Mouse (Mus musculus): ENCODE results near the gene St8sia1. TPM values are rescaled to one million over a fixed set of nuclear protein-coding genes. Genes with fewer than 3 reads are reported as not detected.
A peak's percentile ranks its signal among the peaks of the same experiment; 100 is the strongest.

Gene St8sia1
- polyA plus RNA-seq, 1 experiment from 2014 or later, result 2.7 TPM

- Histone ChIP-seq H3K4me1 (ENCODE audit: control insufficient read depth, insufficient read depth, low read length) (no peaks in the 10 kb centered on the region), H3K4me2 (ENCODE audit: low read depth, low read length) (no peak overlapping the region), H3K27me3 (ENCODE audit: control insufficient read depth, insufficient read depth, low read length) (no peaks in the 10 kb centered on the region), H3K9me3 (replicated peaks; ENCODE audit: control insufficient read depth, low read length) (no peaks in the 10 kb centered on the region), H3K36me3 (replicated peaks; ENCODE audit: control insufficient read depth, insufficient read depth, low read depth, low read length) (no peaks in the 10 kb centered on the region), H3K27ac (replicated peaks; ENCODE audit: low read depth, low read length) (no peak overlapping the region), H3K4me3 (ENCODE audit: low read depth, low read length) (no peak overlapping the region), H3K9ac (replicated peaks; ENCODE audit: low read length) (no peak overlapping the region)
- no peak for ATAC-seq (replicated peaks; ENCODE audit: insufficient number of reproducible peaks, low FRiP score, low TSS enrichment, low read depth)
- WGBS, result 91% methylated on average over 1 of the region's 1 CpGs
- no peak for DNase-seq (ENCODE audit: low spot score)
Observed at GRCm38 (mm10) chr6:142967407-142967806, 3.2 kb upstream of the St8sia1 start.

- Histone ChIP-seq H3K4me2 (ENCODE audit: low read depth, low read length) (peak overlapping the region; percentile 91), H3K27me3 (ENCODE audit: control insufficient read depth, insufficient read depth, low read length) (no peaks in the 10 kb centered on the region), H3K4me3 (ENCODE audit: low read depth, low read length) (peak overlapping the region; percentile 64), H3K4me1 (ENCODE audit: control insufficient read depth, insufficient read depth, low read length) (no peaks in the 10 kb centered on the region), H3K36me3 (replicated peaks; ENCODE audit: control insufficient read depth, insufficient read depth, low read depth, low read length) (no peaks in the 10 kb centered on the region), H3K9me3 (replicated peaks; ENCODE audit: control insufficient read depth, low read length) (no peaks in the 10 kb centered on the region), H3K9ac (replicated peaks; ENCODE audit: low read length) (peak overlapping the region; percentile 74), H3K27ac (replicated peaks; ENCODE audit: low read depth, low read length) (peak overlapping the region; percentile 47; the same call in 1 of the 2 replicates)
- peak; percentile 90 for DNase-seq (ENCODE audit: low spot score)
- WGBS, result under 1% methylated on average over 39 of the region's 39 CpGs
- ATAC-seq (replicated peaks; ENCODE audit: insufficient number of reproducible peaks, low FRiP score, low TSS enrichment, low read depth), result peak; percentile 90
Observed at GRCm38 (mm10) chr6:142964531-142965385, 506 bp upstream of the St8sia1 start.

- no peak overlapping the region for H3K27ac ChIP-seq (replicated peaks; ENCODE audit: low read depth, low read length)
- H3K4me3 ChIP-seq (ENCODE audit: low read depth, low read length), result peak overlapping the region; percentile 64
- ATAC-seq (replicated peaks; ENCODE audit: insufficient number of reproducible peaks, low FRiP score, low TSS enrichment, low read depth), result peak; percentile 20; the same call in 1 of the 2 replicates
- no peaks in the 10 kb centered on the region for H3K36me3 ChIP-seq (replicated peaks; ENCODE audit: control insufficient read depth, insufficient read depth, low read depth, low read length)
- no peaks in the 10 kb centered on the region for H3K4me1 ChIP-seq (ENCODE audit: control insufficient read depth, insufficient read depth, low read length)
- peak overlapping the region; percentile 91 for H3K4me2 ChIP-seq (ENCODE audit: low read depth, low read length)
- no peak for DNase-seq (ENCODE audit: low spot score)
- no peaks in the 10 kb centered on the region for H3K9me3 ChIP-seq (replicated peaks; ENCODE audit: control insufficient read depth, low read length)
- H3K27me3 ChIP-seq (ENCODE audit: control insufficient read depth, insufficient read depth, low read length), result no peaks in the 10 kb centered on the region
- H3K9ac ChIP-seq (replicated peaks; ENCODE audit: low read length), result peak overlapping the region; percentile 74
- WGBS, result 20% methylated on average over 30 of the region's 30 CpGs
Observed at GRCm38 (mm10) chr6:142963480-142964075, 674 bp downstream of the St8sia1 start.

GRCm38 (mm10) chr6:142962881-142963280, 1.4 kb downstream of the St8sia1 start:
- ATAC-seq (replicated peaks; ENCODE audit: insufficient number of reproducible peaks, low FRiP score, low TSS enrichment, low read depth), result no peak
- no peak for DNase-seq (ENCODE audit: low spot score)
- H3K27ac ChIP-seq (replicated peaks; ENCODE audit: low read depth, low read length), result no peak overlapping the region
- H3K4me3 ChIP-seq (ENCODE audit: low read depth, low read length), result no peak overlapping the region
- H3K9me3 ChIP-seq (replicated peaks; ENCODE audit: control insufficient read depth, low read length), result no peaks in the 10 kb centered on the region
- H3K36me3 ChIP-seq (replicated peaks; ENCODE audit: control insufficient read depth, insufficient read depth, low read depth, low read length), result no peaks in the 10 kb centered on the region
- H3K4me1 ChIP-seq (ENCODE audit: control insufficient read depth, insufficient read depth, low read length), result no peaks in the 10 kb centered on the region
- no peaks in the 10 kb centered on the region for H3K27me3 ChIP-seq (ENCODE audit: control insufficient read depth, insufficient read depth, low read length)
- no peak overlapping the region for H3K9ac ChIP-seq (replicated peaks; ENCODE audit: low read length)
- WGBS, result 92% methylated on average over 14 of the region's 14 CpGs
- no peak overlapping the region; the same call in 1 of the 2 replicates for H3K4me2 ChIP-seq (ENCODE audit: low read depth, low read length)

- Histone ChIP-seq H3K4me3 (ENCODE audit: low read depth, low read length) (no peak overlapping the region), H3K27me3 (ENCODE audit: control insufficient read depth, insufficient read depth, low read length) (no peaks in the 10 kb centered on the region), H3K36me3 (replicated peaks; ENCODE audit: control insufficient read depth, insufficient read depth, low read depth, low read length) (no peaks in the 10 kb centered on the region), H3K9me3 (replicated peaks; ENCODE audit: control insufficient read depth, low read length) (no peaks in the 10 kb centered on the region), H3K27ac (replicated peaks; ENCODE audit: low read depth, low read length) (no peak overlapping the region), H3K9ac (replicated peaks; ENCODE audit: low read length) (no peak overlapping the region), H3K4me1 (ENCODE audit: control insufficient read depth, insufficient read depth, low read length) (no peaks in the 10 kb centered on the region), H3K4me2 (ENCODE audit: low read depth, low read length) (peak overlapping the region; percentile 13)
- WGBS, result 67% methylated on average over 10 of the region's 10 CpGs
- DNase-seq (ENCODE audit: low spot score) (no peak), ATAC-seq (replicated peaks; ENCODE audit: insufficient number of reproducible peaks, low FRiP score, low TSS enrichment, low read depth) (no peak)
Observed at GRCm38 (mm10) chr6:142962476-142962875, 1.8 kb downstream of the St8sia1 start.

GRCm38 (mm10) chr6:142961721-142962455, 2.4 kb downstream of the St8sia1 start:
- DNase-seq (ENCODE audit: low spot score) (no peak), ATAC-seq (replicated peaks; ENCODE audit: insufficient number of reproducible peaks, low FRiP score, low TSS enrichment, low read depth) (no peak)
- H3K4me2 ChIP-seq (ENCODE audit: low read depth, low read length), result no peak overlapping the region; the same call in 1 of the 2 replicates
- H3K4me3 ChIP-seq (ENCODE audit: low read depth, low read length), result no peak overlapping the region
- no peak overlapping the region for H3K27ac ChIP-seq (replicated peaks; ENCODE audit: low read depth, low read length)
- no peaks in the 10 kb centered on the region for H3K36me3 ChIP-seq (replicated peaks; ENCODE audit: control insufficient read depth, insufficient read depth, low read depth, low read length)
- no peak overlapping the region for H3K9ac ChIP-seq (replicated peaks; ENCODE audit: low read length)
- H3K4me1 ChIP-seq (ENCODE audit: control insufficient read depth, insufficient read depth, low read length), result no peaks in the 10 kb centered on the region
- no peaks in the 10 kb centered on the region for H3K27me3 ChIP-seq (ENCODE audit: control insufficient read depth, insufficient read depth, low read length)
- 77% methylated on average over 9 of the region's 9 CpGs for WGBS
- H3K9me3 ChIP-seq (replicated peaks; ENCODE audit: control insufficient read depth, low read length), result no peaks in the 10 kb centered on the region

- no peaks in the 10 kb centered on the region for H3K36me3 ChIP-seq (replicated peaks; ENCODE audit: control insufficient read depth, insufficient read depth, low read depth, low read length)
- H3K9me3 ChIP-seq (replicated peaks; ENCODE audit: control insufficient read depth, low read length), result no peaks in the 10 kb centered on the region
- H3K4me1 ChIP-seq (ENCODE audit: control insufficient read depth, insufficient read depth, low read length), result no peaks in the 10 kb centered on the region
- H3K9ac ChIP-seq (replicated peaks; ENCODE audit: low read length), result no peak overlapping the region
- no peak overlapping the region for H3K27ac ChIP-seq (replicated peaks; ENCODE audit: low read depth, low read length)
- no peak overlapping the region for H3K4me3 ChIP-seq (ENCODE audit: low read depth, low read length)
- ATAC-seq (replicated peaks; ENCODE audit: insufficient number of reproducible peaks, low FRiP score, low TSS enrichment, low read depth) (no peak), DNase-seq (ENCODE audit: low spot score) (no peak)
- H3K27me3 ChIP-seq (ENCODE audit: control insufficient read depth, insufficient read depth, low read length), result no peaks in the 10 kb centered on the region
- WGBS, result 93% methylated on average over 4 of the region's 4 CpGs
- no peak overlapping the region for H3K4me2 ChIP-seq (ENCODE audit: low read depth, low read length)
Observed at GRCm38 (mm10) chr6:142956556-142956955, 7.7 kb downstream of the St8sia1 start.
